Mouse (Mus musculus) heart, adult 9 months (tissue): ENCODE measurements at regions not wholly inside any gene's neighbourhood (a gene's known extent, or its start where the extent isn't known, plus 50 kb on each side); places are given as distances from the start of the nearest gene placed in this dataset.

Source experiments
- DNase-seq, 2 experiments: peaks; one replicate each; pipeline ENCODE4 v3.0.0; 2022; ENCODE audit warnings: low spot score in 2 of 2

DNA sequence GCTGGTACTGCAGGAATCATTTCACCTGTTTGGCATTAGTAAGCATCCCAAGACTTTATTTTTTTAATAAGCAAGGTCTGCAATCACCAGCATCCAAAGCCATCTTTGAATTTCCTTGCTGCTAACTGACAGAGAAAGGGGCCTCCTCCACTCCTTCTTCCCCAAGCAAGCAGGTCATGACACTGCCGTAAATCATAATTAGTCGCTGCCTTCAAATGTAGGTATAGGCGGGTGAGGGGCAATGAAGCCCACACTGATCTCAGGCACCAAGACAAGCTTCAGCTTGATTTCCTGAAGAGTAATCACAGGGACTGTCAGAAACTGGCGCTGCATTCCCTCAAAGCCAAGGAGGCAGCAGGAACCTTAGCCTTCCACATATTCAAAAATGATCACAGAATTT is 73.3 kb upstream of the Ptprt start:
- no peak for DNase-seq

DNA sequence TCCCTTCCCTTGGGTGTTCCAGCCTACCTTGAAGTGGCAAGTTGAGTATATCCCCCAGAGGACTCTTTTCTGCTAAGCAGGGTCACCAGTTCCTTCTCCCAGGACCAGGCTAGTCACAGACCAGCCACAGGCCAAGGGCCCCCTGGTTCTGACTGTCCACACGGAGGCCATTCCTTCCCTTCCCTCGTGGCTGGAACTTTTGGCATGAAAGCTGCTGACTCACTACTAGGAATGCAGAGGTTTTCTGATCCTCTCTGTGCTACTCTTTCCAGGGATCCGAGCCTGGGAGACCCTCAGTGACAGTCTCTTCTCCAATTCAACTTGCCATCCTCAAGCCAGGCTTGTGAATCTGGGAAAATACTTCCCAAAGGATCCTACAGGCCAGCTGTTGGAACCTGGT is 59.1 kb upstream of the Ptprt start:
- DNase-seq: no peak

DNA sequence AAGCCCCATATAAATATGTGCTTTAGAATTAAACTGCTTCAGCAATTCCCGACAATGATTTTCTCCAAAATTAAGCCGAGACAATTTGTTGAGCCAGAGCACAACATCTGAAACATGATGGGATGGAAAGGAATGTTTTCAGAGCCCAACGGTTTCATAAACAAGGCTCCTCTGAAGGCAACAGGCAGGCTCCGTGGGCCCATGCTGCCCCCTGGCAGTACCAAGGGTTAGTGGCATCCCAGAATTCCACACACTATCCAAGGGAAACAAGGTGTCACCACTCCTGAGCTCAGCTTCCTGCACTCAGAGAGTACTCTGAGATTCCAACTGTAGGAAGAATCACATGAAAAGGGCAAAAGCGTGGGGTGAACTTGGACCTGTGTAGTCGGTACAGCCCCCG is 57.5 kb upstream of the Ptprt start:
- no peak for DNase-seq

GRCm38 (mm10) chr2:162714976-162715375 is 54.0 kb upstream of the Ptprt start:
- no peak for DNase-seq

DNA sequence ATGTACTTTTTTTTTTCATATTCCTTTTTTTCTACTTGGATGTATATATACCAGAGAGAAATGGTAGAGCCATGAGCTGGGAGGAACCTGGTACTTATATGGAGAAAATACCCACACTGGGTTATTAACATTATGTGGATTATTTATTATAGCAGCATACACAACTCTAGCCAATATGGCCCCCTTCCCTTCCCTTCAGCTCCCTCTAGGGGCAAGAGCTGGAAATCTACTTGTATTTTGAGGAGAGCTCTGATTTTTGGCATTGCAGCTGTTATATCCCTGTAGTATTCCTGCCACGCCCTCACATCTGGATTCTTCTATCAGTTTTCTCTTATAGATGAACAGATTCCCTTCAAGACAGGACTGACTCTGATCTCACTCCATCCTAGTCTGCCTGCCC is 52.0 kb upstream of the Ptprt start:
- no peak for DNase-seq

- DNase-seq: no peak
Measured at GRCm38 (mm10) chr2:162712394-162712793, 51.4 kb upstream of the Ptprt start.
